Mouse (Mus musculus): ENCODE measurements at regions not wholly inside any gene's neighbourhood (a gene's known extent, or its start where the extent isn't known, plus 50 kb on each side); places are given as distances from the start of the nearest gene placed in this dataset.

GRCm38 (mm10) chr10:93398531-93399320, 54.5 kb upstream of the Lta4h start:
- H3K4me1 ChIP-seq (replicated peaks; ENCODE audit: control insufficient read depth, insufficient read depth, low read length): peaks cover 3% of the 10 kb centered on the region
- no peak for TF ChIP-seq POLR2A (IDR thresholded peaks at IDR 0.05; ENCODE audit: control insufficient read depth, extremely low read depth, insufficient read depth, low read length, poor library complexity)
- TF ChIP-seq CTCF (IDR thresholded peaks at IDR 0.05; ENCODE audit: borderline replicate concordance, control insufficient read depth, extremely low read depth, insufficient read depth, low read length, poor library complexity): no peak
- 82% methylated on average over 11 of the region's 11 CpGs for WGBS
- H3K27me3 ChIP-seq (ENCODE audit: control insufficient read depth, insufficient read depth, low read length): no peaks in the 10 kb centered on the region
- H3K36me3 ChIP-seq (ENCODE audit: control insufficient read depth, insufficient read depth, low read length): no peaks in the 10 kb centered on the region
- no peak for DNase-seq
- H3K27ac ChIP-seq (ENCODE audit: control insufficient read depth, insufficient read depth, low read length): no peak overlapping the region
- H3K4me3 ChIP-seq (ENCODE audit: control insufficient read depth, insufficient read depth, low read length): no peak overlapping the region

GRCm38 (mm10) chr10:93402689-93403509, 50.3 kb upstream of the Lta4h start:
- no peak for TF ChIP-seq POLR2A (IDR thresholded peaks at IDR 0.05; ENCODE audit: control insufficient read depth, extremely low read depth, insufficient read depth, low read length, poor library complexity)
- no peak for TF ChIP-seq CTCF (IDR thresholded peaks at IDR 0.05; ENCODE audit: borderline replicate concordance, control insufficient read depth, extremely low read depth, insufficient read depth, low read length, poor library complexity)
- Histone ChIP-seq H3K27me3 (ENCODE audit: control insufficient read depth, insufficient read depth, low read length) (no peaks in the 10 kb centered on the region), H3K27ac (ENCODE audit: control insufficient read depth, insufficient read depth, low read length) (no peak overlapping the region), H3K4me3 (ENCODE audit: control insufficient read depth, insufficient read depth, low read length) (no peak overlapping the region), H3K4me1 (replicated peaks; ENCODE audit: control insufficient read depth, insufficient read depth, low read length) (peaks cover 3% of the 10 kb centered on the region), H3K36me3 (ENCODE audit: control insufficient read depth, insufficient read depth, low read length) (no peaks in the 10 kb centered on the region)
- 31% methylated on average over 5 of the region's 5 CpGs for WGBS
- DNase-seq: no peak
